Mouse (Mus musculus): Measurements from ENCODE around the gene 6330409D20Rik. TPM values are rescaled to one million over a fixed set of nuclear protein-coding genes. Genes with fewer than 3 reads are reported as not detected.

6330409D20Rik gene
- total RNA-seq, 1 experiment = not detected

DNA sequence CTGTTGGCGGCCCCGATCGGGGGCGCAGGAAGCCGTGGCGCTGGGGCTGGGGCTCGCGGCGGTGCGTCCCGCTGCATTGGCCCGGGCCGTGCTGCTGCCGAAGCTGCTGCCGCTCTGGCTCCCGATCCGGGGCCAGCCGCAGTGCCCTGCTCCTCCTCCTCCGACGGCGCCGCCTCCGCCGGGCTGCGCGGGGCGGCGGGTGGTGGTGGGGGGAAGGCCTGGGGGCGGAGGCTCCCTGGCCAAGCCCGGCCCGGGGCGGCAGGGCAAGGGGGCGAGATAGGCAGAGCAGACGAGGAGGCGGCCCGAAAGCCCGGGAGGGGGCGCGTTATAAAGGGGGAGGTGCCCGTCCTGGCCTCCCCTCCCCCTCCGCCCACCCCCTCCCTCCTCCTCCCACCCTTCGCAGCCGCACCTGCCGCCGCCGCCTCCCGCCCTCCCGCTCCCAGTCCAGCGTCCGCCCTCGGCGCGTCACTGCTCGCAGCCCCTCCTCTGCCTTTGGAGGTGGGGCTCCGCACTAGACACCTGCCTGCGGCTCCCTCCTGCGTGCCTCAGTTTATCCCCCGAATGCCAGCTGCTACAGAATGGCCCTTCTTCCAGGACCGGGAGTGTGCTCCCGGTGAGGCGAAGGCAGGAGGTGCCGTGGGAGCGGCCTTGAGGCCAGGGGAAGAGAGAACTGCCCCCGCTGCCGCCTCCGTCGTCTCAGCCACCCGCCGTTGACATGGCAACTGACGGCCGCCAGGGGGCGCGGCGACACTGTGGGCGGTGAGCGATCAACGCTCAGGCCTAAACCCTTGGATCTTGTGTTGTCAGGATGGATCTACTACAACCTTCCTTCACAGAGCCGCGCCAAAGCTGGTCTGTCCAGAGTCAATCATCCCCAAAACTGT lies 27.6 kb downstream of the 6330409D20Rik start, which contains the start of gene Cdk9:
TSS of gene Cdk9 (minus strand) at position 143 of the 884 bp plus-strand sequence.
- TF ChIP-seq HCFC1 (IDR thresholded peaks at IDR 0.05; ENCODE audit: borderline replicate concordance, insufficient read depth, low read length) = peak; percentile 52; the same call in 1 of the 2 replicates
- TF ChIP-seq ZNF384 (IDR thresholded peaks at IDR 0.05; ENCODE audit: low read depth, low read length) = no peak
- peak within 1 kb of the TSS; percentile 97 for H3K9ac ChIP-seq (ENCODE audit: insufficient read depth, low read depth, low read length, poor library complexity, severe bottlenecking)
- H3K36me3 ChIP-seq (ENCODE audit: control insufficient read depth, insufficient read depth, low read length, poor library complexity, severe bottlenecking) = peaks cover 26% of the 10 kb centered on the region
- H3K27ac ChIP-seq (ENCODE audit: insufficient read depth, low read depth, low read length, poor library complexity, severe bottlenecking) = peak within 1 kb of the TSS; percentile 87
- H3K9me3 ChIP-seq (ENCODE audit: control insufficient read depth, insufficient read depth, low read depth, low read length) = no peaks in the 10 kb centered on the region
- peak within 1 kb of the TSS; percentile 95 to 99 for H3K4me3 ChIP-seq (ENCODE audit: insufficient read depth in 1 of 2, low read depth in 1 of 2, low read length in 2 of 2, poor library complexity in 1 of 2, severe bottlenecking in 1 of 2)
- in situ Hi-C loops (cut with MboI; ENCODE audit: low sequenced_read_pairs in 2 of 2, unreplicated experiment in 2 of 2) = no loop called here
- DNase-seq (ENCODE audit: low read depth, low spot score) = peak; percentile 73
- peaks cover 5 to 19% of the 10 kb centered on the region in 2 experiments; a peak in 3 of 4 replicates for H3K4me1 ChIP-seq (ENCODE audit: control insufficient read depth in 2 of 2, insufficient read depth in 2 of 2, low read length in 2 of 2, poor library complexity in 1 of 2)

DNA sequence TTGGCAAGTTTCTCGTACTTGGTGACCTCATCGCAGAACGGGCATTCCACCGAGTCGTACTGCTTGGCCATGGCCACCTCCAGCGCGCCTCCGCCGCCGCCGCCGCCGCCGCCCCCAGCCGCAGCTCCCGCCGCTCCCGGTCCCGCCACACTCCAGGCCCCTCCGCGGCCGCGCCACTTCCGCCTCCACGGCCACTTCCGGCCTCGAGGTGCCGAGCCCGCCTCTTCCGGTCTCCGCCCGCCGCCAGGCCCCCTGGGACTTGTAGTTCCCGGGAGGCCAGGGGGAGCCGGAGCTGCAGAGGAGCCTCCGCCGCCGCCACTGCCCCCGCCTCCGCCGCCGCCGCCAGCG lies 28.3 kb downstream of the 6330409D20Rik start:
- TF ChIP-seq CHD2 (IDR thresholded peaks at IDR 0.05; ENCODE audit: low read depth, low read length) (no peak), ZNF384 (IDR thresholded peaks at IDR 0.05; ENCODE audit: low read depth, low read length) (no peak), ZC3H11A (IDR thresholded peaks at IDR 0.05; ENCODE audit: borderline replicate concordance, low read depth, low read length) (no peak), MAFK (IDR thresholded peaks at IDR 0.05; ENCODE audit: insufficient read depth, low read depth, low read length) (no peak), HCFC1 (IDR thresholded peaks at IDR 0.05; ENCODE audit: borderline replicate concordance, insufficient read depth, low read length) (peak; percentile 93)
- Histone ChIP-seq H3K4me1 (ENCODE audit: control insufficient read depth in 2 of 2, insufficient read depth in 2 of 2, low read length in 2 of 2, poor library complexity in 1 of 2) (peaks cover 5 to 19% of the 10 kb centered on the region in 2 experiments; a peak in 3 of 4 replicates), H3K4me3 (ENCODE audit: insufficient read depth in 1 of 2, low read depth in 1 of 2, low read length in 2 of 2, poor library complexity in 1 of 2, severe bottlenecking in 1 of 2) (peak overlapping the region; percentile 95 to 99), H3K36me3 (ENCODE audit: control insufficient read depth, insufficient read depth, low read length, poor library complexity, severe bottlenecking) (peaks cover 32% of the 10 kb centered on the region), H3K27ac (ENCODE audit: insufficient read depth, low read depth, low read length, poor library complexity, severe bottlenecking) (peak overlapping the region; percentile 87), H3K9ac (ENCODE audit: insufficient read depth, low read depth, low read length, poor library complexity, severe bottlenecking) (peak overlapping the region; percentile 97), H3K9me3 (ENCODE audit: control insufficient read depth, insufficient read depth, low read depth, low read length) (no peaks in the 10 kb centered on the region)
- peak; percentile 83 for DNase-seq (ENCODE audit: low read depth, low spot score)
- in situ Hi-C loops (cut with MboI; ENCODE audit: low sequenced_read_pairs in 2 of 2, unreplicated experiment in 2 of 2) = no loop called here

DNA sequence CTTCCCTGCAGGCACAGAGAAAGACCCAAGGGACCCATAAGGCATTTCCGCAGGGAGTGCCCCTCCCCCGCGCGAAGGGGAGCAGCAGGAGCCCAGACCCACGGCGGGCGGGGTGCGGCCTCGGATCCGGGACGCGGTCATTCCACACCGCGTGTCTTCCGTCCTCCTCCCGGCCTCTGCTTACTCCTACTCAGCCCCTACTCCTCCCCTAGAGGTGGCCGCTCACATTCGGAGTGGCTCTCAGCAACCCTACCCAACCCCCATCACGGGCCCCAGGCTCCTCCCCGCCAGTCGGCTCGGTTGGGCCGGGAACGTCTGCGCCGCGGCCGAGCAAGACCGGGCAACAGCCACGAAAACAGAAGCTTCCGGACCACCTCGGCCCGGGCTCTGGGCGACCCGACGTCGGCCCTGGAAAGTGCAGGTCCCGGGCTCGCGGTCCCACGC lies 28.7 kb downstream of the 6330409D20Rik start:
- H3K4me1 ChIP-seq (ENCODE audit: control insufficient read depth in 2 of 2, insufficient read depth in 2 of 2, low read length in 2 of 2, poor library complexity in 1 of 2) = peaks cover 5 to 19% of the 10 kb centered on the region in 2 experiments; a peak in 3 of 4 replicates
- peak overlapping the region; percentile 87 for H3K27ac ChIP-seq (ENCODE audit: insufficient read depth, low read depth, low read length, poor library complexity, severe bottlenecking)
- TF ChIP-seq HCFC1 (IDR thresholded peaks at IDR 0.05; ENCODE audit: borderline replicate concordance, insufficient read depth, low read length) = no peak
- no peak for TF ChIP-seq ZNF384 (IDR thresholded peaks at IDR 0.05; ENCODE audit: low read depth, low read length)
- no peak for TF ChIP-seq MAFK (IDR thresholded peaks at IDR 0.05; ENCODE audit: insufficient read depth, low read depth, low read length)
- TF ChIP-seq CHD2 (IDR thresholded peaks at IDR 0.05; ENCODE audit: low read depth, low read length) = no peak
- no peak for TF ChIP-seq ZC3H11A (IDR thresholded peaks at IDR 0.05; ENCODE audit: borderline replicate concordance, low read depth, low read length)
- peak overlapping the region; percentile 95 to 99 for H3K4me3 ChIP-seq (ENCODE audit: insufficient read depth in 1 of 2, low read depth in 1 of 2, low read length in 2 of 2, poor library complexity in 1 of 2, severe bottlenecking in 1 of 2)
- H3K36me3 ChIP-seq (ENCODE audit: control insufficient read depth, insufficient read depth, low read length, poor library complexity, severe bottlenecking) = peaks cover 35% of the 10 kb centered on the region
- no peaks in the 10 kb centered on the region for H3K9me3 ChIP-seq (ENCODE audit: control insufficient read depth, insufficient read depth, low read depth, low read length)
- in situ Hi-C loops (cut with MboI; ENCODE audit: low sequenced_read_pairs in 2 of 2, unreplicated experiment in 2 of 2) = no loop called here
- DNase-seq (ENCODE audit: low read depth, low spot score) = no peak
- peak overlapping the region; percentile 97 for H3K9ac ChIP-seq (ENCODE audit: insufficient read depth, low read depth, low read length, poor library complexity, severe bottlenecking)

DNA sequence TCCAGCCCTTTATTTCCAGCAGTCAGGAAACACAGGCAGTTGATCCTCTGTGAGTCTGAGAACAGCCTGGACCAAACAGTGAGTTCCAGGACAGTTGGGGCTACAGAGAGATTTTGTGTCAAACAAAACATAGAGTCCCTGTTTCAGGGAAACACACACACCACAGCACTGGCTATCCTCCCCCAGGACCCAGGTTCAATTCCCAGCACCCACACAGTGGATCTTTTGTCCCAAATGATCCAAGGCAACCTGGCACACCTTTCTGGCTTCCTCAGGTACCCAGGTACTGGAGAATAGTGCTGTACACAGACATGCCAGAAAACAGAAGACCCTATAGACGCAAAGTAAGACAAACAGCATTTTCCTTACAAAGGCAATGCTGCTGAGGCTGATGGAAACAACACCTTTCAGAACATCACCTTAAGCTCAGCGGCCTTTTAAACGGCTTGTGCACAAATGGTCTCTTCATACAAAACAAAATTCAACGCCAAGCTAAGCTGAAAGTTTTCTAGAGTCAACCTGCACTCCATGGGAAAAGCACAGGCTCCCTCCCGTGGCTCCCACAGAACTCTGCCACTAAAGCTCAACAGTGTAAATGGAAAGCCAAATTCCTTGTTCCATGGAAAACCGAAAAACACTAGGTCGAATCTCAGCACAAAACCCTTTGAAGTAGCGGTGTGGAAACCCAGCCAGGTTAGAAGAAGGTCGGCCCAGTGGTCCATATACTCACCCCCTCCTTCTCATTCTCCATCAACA lies 29.3 kb downstream of the 6330409D20Rik start:
- no peaks in the 10 kb centered on the region for H3K9me3 ChIP-seq (ENCODE audit: control insufficient read depth, insufficient read depth, low read depth, low read length)
- in situ Hi-C loops (cut with MboI; ENCODE audit: low sequenced_read_pairs in 2 of 2, unreplicated experiment in 2 of 2) = no loop called here
- H3K36me3 ChIP-seq (ENCODE audit: control insufficient read depth, insufficient read depth, low read length, poor library complexity, severe bottlenecking) = peaks cover 42% of the 10 kb centered on the region
- TF ChIP-seq MAFK (IDR thresholded peaks at IDR 0.05; ENCODE audit: insufficient read depth, low read depth, low read length) = no peak
- no peak for TF ChIP-seq CHD2 (IDR thresholded peaks at IDR 0.05; ENCODE audit: low read depth, low read length)
- TF ChIP-seq HCFC1 (IDR thresholded peaks at IDR 0.05; ENCODE audit: borderline replicate concordance, insufficient read depth, low read length) = no peak
- no peak for TF ChIP-seq ZC3H11A (IDR thresholded peaks at IDR 0.05; ENCODE audit: borderline replicate concordance, low read depth, low read length)
- no peak for TF ChIP-seq ZNF384 (IDR thresholded peaks at IDR 0.05; ENCODE audit: low read depth, low read length)
- no peak for DNase-seq (ENCODE audit: low read depth, low spot score)
- H3K27ac ChIP-seq (ENCODE audit: insufficient read depth, low read depth, low read length, poor library complexity, severe bottlenecking) = peak overlapping the region; percentile 87
- peaks cover 5 to 19% of the 10 kb centered on the region in 2 experiments; a peak in 3 of 4 replicates for H3K4me1 ChIP-seq (ENCODE audit: control insufficient read depth in 2 of 2, insufficient read depth in 2 of 2, low read length in 2 of 2, poor library complexity in 1 of 2)
- peak overlapping the region; percentile 95 to 99 for H3K4me3 ChIP-seq (ENCODE audit: insufficient read depth in 1 of 2, low read depth in 1 of 2, low read length in 2 of 2, poor library complexity in 1 of 2, severe bottlenecking in 1 of 2)
- H3K9ac ChIP-seq (ENCODE audit: insufficient read depth, low read depth, low read length, poor library complexity, severe bottlenecking) = peak overlapping the region; percentile 97
